Mouse (Mus musculus): ENCODE data around the gene Gm30083.

GRCm38 (mm10) chr14:33946125-33946524 lies 68.9 kb downstream of the Gm30083 start:
- TF ChIP-seq CTCF (IDR thresholded peaks at IDR 0.05; ENCODE audit: control insufficient read depth, insufficient read depth, low read length) (no peak), POLR2A (IDR thresholded peaks at IDR 0.05; ENCODE audit: borderline replicate concordance, control insufficient read depth, low read depth, low read length) (no peak)
